Mouse (Mus musculus) embryonic fibroblast, embryonic 13.5 days (primary cell): Measurements from ENCODE around the gene Sphk2.

Experiments used
- CTCF ChIP-seq: IDR thresholded peaks from 2 replicates; pipeline ENCODE4 v1.5.1; 2011; ENCODE audit warnings: mild to moderate bottlenecking, control low read depth, low read length, moderate library complexity, borderline replicate concordance; ENCODE audit not compliant: insufficient read depth
- POLR2A ChIP-seq: IDR thresholded peaks from 2 replicates; pipeline ENCODE4 v1.6.1; 2011; ENCODE audit warnings: low read depth, mild to moderate bottlenecking, control low read depth, low read length, moderate library complexity

DNA sequence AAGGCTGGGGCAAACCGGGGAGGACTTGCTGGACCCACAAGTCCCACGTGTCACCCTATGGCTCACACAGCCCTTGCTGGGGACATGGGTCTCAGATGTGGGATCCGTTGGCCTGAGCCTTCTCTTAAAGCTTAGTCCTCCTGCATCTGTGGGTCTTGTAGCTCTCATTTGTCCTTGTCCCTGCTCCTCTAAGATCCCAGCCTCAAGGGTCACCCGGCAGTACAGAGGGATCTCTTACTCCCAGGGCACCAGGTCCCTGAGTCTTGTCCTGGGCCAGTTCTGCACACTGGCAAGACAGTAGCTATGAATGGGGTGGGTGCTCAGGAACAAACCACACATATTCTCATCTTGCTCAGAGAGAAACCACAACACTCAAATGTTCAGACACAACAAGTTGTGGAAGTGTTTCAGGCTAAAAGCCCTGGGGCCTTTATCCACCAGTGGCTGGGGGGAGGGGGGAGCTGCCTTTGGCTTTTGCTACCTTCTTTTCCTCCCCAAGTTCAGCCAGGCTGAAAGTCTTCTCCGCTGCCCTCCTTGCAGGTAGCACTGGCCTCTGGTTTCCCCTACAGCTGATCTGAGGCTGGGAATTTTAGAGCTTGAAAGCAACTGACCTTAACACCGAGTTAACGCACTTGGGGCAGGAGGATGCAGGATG, 34.3 kb downstream of the Sphk2 start, which contains the start of gene Ntn5:
- no peak for TF ChIP-seq POLR2A
- TF ChIP-seq CTCF = no peak
